Mouse (Mus musculus) mouse embryonic stem cell (cell line): ENCODE results near the gene Copz1.
"Not testable (repeated sequence)": the region's sequence is repeated elsewhere in the genome, so short reads cannot be mapped to it uniquely, and the experiment has no call there.

Experiments
- in situ Hi-C, 2 experiments: fragments of 300-500 bp; cut with MboI; formaldehyde crosslinking; loops; 1 replicate in 1 of 2; 3 replicates in 1 of 2; pipeline ENCODE4 v1.14.3; 2019 to 2020; ENCODE audit warnings: low sequenced_read_pairs in 2 of 2, low pct_unique_long_range_greater_than_20kb in 1 of 2, mixed read lengths in 1 of 2; ENCODE audit not compliant: unreplicated experiment in 1 of 2

The Copz1 gene

GRCm38 (mm10) chr15:103249511-103249910 is 23.0 kb upstream of the Copz1 start:
- in situ Hi-C loops, result not testable (repeated sequence)

DNA sequence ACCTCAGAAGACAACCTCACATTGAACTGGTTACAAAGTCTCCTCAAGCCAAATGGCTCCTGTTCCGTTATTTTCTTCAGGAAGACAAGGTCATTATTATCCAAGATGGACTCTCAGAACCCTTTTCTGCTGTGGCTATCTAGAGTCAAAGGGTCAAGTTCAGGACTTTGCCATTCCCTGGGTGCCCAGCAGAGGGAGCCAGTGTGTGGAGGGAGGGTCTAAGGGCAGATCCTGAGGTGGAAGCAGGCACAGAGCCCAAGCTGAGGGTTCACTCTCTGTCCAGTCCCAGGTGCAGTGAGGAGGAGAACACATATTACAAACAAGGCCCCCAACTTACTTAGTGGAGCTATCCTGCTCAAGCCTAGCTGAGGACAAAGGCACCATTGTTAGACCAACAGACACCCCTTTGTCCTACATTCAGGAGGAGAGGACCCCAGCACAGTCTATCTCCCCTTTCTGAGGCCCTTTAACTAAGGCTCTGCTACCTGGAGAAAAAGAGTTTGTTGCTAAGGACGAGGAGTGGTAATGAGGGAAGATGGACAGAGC is 22.2 kb upstream of the Copz1 start:
- in situ Hi-C loops, result no loop called here

- in situ Hi-C loops, result no loop called here
Observed at GRCm38 (mm10) chr15:103251595-103251994, 20.9 kb upstream of the Copz1 start.

- in situ Hi-C loops, result no loop called here
Observed at GRCm38 (mm10) chr15:103252660-103253059, 19.9 kb upstream of the Copz1 start.

DNA sequence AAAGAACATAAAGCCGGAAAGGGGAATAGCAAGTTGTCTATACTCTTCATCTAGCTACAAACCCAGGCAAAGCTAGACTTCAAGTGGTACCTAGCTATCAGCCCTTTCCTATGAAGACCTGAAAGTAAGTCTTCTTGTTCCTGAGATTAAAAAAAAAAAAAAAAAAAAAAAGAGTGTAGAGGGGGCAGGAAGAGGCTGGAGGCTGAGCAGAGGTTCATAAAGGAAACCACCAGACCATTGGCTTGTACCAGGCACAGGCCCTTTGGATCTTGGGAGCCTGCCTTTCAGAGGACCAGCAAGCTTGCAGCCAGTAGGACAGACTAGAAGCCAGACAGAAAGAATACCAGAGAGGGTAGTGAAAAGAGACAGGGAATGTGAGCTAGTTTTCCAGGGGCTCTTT is 19.2 kb upstream of the Copz1 start:
- in situ Hi-C loops, result no loop called here

GRCm38 (mm10) chr15:103255169-103255568 is 17.3 kb upstream of the Copz1 start:
- in situ Hi-C loops, result no loop called here

GRCm38 (mm10) chr15:103256210-103256986 is 16.1 kb upstream of the Copz1 start:
- in situ Hi-C loops, result no loop called here

GRCm38 (mm10) chr15:103257790-103258728 is 14.5 kb upstream of the Copz1 start, which contains the start of gene Nfe2:
Gene Nfe2 (minus strand): TSS chr15:103258403.
- in situ Hi-C loops, result no loop called here

GRCm38 (mm10) chr15:103259162-103259561 is 13.4 kb upstream of the Copz1 start:
- in situ Hi-C loops, result no loop called here

GRCm38 (mm10) chr15:103259989-103260388 is 12.5 kb upstream of the Copz1 start:
- in situ Hi-C loops, result no loop called here

DNA sequence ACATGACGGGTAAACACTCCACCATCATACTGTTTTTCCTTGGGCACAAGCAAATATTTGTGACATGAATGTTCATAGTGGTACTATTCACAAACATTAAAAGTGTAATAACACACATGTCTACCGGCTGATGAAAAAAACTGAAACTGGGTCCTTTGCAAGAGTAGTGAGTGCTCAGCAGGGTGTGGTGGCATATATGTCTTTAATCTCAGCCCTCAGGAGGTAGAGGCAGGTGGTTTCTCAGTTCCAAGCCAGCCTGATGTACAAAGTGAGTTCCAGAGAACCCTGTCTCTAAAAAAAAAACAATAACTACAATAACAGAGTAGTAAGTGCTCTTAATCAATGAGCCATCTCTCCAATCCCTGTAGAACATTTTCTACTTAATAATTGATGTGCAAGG is 7.7 kb upstream of the Copz1 start:
- in situ Hi-C loops, result no loop called here

- in situ Hi-C loops, result no loop called here
Observed at GRCm38 (mm10) chr15:103268903-103269302, 3.6 kb upstream of the Copz1 start.

DNA sequence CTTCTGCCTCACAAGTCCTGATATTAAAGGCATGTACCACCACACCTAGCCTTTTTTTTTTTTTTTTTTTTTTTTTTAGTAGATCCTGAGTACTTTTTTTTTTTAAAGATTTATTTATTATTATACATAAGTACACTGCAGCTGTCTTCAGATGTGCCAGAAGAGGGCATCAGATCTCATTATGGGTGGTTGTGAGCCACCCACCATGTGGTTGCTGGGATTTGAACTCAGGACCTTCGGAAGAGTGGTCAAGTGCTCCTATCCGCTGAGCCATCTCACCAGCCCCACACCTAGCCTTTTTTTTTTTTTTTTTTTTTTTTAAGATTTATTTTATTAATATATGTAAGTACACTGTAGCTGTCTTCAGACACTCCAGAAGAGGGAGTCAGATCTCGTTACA is 3.4 kb downstream of the Copz1 start:
- in situ Hi-C loops, result not testable (repeated sequence)

DNA sequence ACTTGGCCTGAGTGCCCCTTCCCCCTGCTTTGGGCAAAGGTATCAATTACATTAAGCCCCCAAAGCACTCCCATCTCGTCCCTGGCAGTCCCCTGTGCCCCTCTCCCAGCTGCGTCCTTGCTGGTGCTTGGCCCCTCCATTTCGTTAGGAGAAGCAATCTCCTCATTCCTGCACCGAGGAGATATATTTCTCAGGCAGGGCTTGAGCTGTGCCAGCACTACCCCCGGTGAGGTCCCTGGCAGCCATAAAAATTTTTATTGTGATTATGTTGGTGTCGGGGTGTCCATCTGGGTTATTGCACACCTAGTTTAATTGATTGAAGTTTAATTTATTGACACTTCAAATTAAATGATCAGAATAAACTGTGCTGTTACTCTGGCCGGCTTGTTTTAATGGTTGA is 5.4 kb downstream of the Copz1 start:
- in situ Hi-C loops, result no loop called here

GRCm38 (mm10) chr15:103279750-103280149 is 7.2 kb downstream of the Copz1 start:
- in situ Hi-C loops, result no loop called here

DNA sequence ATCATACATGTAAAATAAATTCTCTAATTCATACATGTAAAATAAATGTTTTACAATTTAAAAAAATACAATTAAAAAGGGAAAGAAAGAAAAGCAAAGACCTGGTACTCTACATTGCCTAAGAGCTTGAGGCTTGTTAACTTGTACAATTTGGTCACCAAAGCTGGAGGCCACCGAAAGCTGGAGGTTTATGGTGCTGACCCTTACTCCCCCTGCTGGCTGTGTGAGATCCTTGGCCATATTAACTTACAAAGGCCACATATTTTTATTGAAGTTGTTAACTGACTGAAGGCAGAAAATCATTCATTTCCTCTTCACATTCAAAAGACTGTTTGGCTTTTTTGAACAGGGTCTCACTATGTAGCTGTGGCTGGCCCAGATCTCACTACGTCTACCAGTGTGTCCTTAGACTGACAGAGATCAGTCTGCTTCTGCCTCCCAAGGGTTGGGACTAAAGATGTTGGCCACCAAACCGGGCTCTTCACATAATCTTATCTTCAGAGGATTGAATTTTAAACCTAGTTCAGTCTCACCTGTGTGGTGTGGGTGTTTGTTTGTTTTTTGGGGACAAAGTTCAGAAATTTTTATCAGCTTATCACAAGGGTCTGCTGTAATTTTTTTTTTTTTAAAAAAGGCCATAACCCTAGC is 8.4 kb downstream of the Copz1 start:
- in situ Hi-C loops, result no loop called here

DNA sequence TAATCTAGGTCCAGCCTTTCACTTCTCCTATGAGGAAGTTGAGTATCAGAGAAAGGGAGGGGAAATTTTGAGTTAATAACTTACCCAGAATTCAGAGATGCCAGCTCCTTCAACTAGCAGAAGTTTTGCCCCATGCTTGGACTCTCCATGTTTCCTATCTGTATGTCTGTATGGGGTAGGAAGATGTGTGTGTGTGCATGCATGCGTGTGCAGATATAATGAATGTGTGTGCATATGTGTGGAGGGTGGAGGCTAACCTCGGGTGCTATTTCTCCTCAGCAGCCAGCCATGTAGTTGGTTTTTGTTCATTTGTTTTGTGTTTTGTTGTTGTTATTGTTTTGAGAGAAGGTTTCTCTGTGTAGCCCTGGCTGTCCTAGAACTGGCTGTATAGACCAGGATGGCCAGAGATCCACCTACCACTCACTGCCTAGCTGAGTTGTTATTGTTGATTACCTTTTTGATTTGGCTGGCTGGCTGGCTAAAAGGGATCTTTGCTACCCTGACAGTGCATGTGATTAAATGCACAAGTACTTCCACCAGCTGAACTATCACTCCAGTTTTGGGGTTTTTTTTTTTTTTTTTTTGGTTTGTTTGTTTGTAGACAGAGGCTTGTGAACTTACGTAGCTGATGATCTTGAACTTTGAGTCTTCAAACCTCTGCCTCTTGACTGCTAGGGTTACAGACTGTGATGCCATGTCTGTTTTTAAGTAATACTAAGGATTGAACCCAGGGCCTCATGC is 9.1 kb downstream of the Copz1 start:
- in situ Hi-C loops, result no loop called here

- in situ Hi-C loops, result no loop called here
Observed at GRCm38 (mm10) chr15:103284066-103284465, 11.6 kb downstream of the Copz1 start.
